Mouse (Mus musculus) yolk sac, embryonic 10.5 days (tissue): ENCODE data around the gene Ssmem1.

ENCODE experiments used
- DNase-seq: peaks from one replicate; pipeline ENCODE4 v3.0.0-alpha.2; 2017; ENCODE audit warnings: low spot score

Ssmem1 gene

GRCm38 (mm10) chr6:30526586-30527515 is 17.2 kb downstream of the Ssmem1 start:
- peak; percentile 50 for DNase-seq

GRCm38 (mm10) chr6:30528800-30529199 is 19.2 kb downstream of the Ssmem1 start:
- DNase-seq = no peak

GRCm38 (mm10) chr6:30535340-30535739 is 25.7 kb downstream of the Ssmem1 start:
- DNase-seq = no peak

GRCm38 (mm10) chr6:30538240-30538639 is 28.6 kb downstream of the Ssmem1 start:
- peak; percentile 72 for DNase-seq

GRCm38 (mm10) chr6:30538800-30539199 is 29.2 kb downstream of the Ssmem1 start:
- DNase-seq = no peak

GRCm38 (mm10) chr6:30541009-30541799 is 31.6 kb downstream of the Ssmem1 start, which contains the start of gene Cpa2:
Cpa2 (plus strand) TSS chr6:30541582.
- DNase-seq = no peak

- peak; percentile 20 for DNase-seq
Measured at GRCm38 (mm10) chr6:30542277-30542676, 32.6 kb downstream of the Ssmem1 start.

- DNase-seq = no peak
Measured at GRCm38 (mm10) chr6:30543077-30543476, 33.4 kb downstream of the Ssmem1 start.

GRCm38 (mm10) chr6:30543851-30544250 is 34.2 kb downstream of the Ssmem1 start:
- DNase-seq = no peak

GRCm38 (mm10) chr6:30545689-30546088 is 36.0 kb downstream of the Ssmem1 start:
- no peak for DNase-seq

GRCm38 (mm10) chr6:30546571-30547273 is 37.1 kb downstream of the Ssmem1 start:
- peak; percentile 27 for DNase-seq

- DNase-seq = peak; percentile 58
Measured at GRCm38 (mm10) chr6:30547274-30547645, 37.6 kb downstream of the Ssmem1 start.

- DNase-seq = no peak
Measured at GRCm38 (mm10) chr6:30547656-30548306, 38.1 kb downstream of the Ssmem1 start.

- DNase-seq = peak; percentile 65
Measured at GRCm38 (mm10) chr6:30549231-30549761, 39.6 kb downstream of the Ssmem1 start.

- DNase-seq = no peak
Measured at GRCm38 (mm10) chr6:30550496-30551192, 41.0 kb downstream of the Ssmem1 start.

GRCm38 (mm10) chr6:30551193-30551515 is 41.5 kb downstream of the Ssmem1 start:
- no peak for DNase-seq

- DNase-seq = no peak
Measured at GRCm38 (mm10) chr6:30551644-30552580, 42.3 kb downstream of the Ssmem1 start.

- no peak for DNase-seq
Measured at GRCm38 (mm10) chr6:30552628-30553027, 43.0 kb downstream of the Ssmem1 start.

GRCm38 (mm10) chr6:30553381-30554010 is 43.8 kb downstream of the Ssmem1 start:
- DNase-seq = no peak
